Mouse (Mus musculus): ENCODE measurements around the gene Lmntd1. TPM values are rescaled to one million over a fixed set of nuclear protein-coding genes. Genes with fewer than 3 reads are reported as not detected.

Gene Lmntd1
- total RNA-seq, 2 experiments from 2014 or later, result 2.0 to 2.3 TPM

GRCm38 (mm10) chr6:145593991-145594390 is 20.1 kb downstream of the Lmntd1 start:
- Histone ChIP-seq H3K27ac (no peak overlapping the region), H3K4me3 (no peak overlapping the region)
- DNase-seq (ENCODE audit: low spot score in 2 of 2), result no peak
- no peak for TF ChIP-seq CTCF (conservative IDR thresholded peaks at IDR 0.05)

GRCm38 (mm10) chr6:145592531-145592998 is 21.6 kb downstream of the Lmntd1 start:
- no peak overlapping the region for H3K27ac ChIP-seq
- no peak for DNase-seq (ENCODE audit: low spot score in 2 of 2)
- no peak for TF ChIP-seq CTCF (conservative IDR thresholded peaks at IDR 0.05)
- no peak overlapping the region for H3K4me3 ChIP-seq

GRCm38 (mm10) chr6:145592036-145592435 is 22.1 kb downstream of the Lmntd1 start:
- H3K27ac ChIP-seq, result no peak overlapping the region
- TF ChIP-seq CTCF (conservative IDR thresholded peaks at IDR 0.05), result no peak
- H3K4me3 ChIP-seq, result no peak overlapping the region
- no peak for DNase-seq (ENCODE audit: low spot score in 2 of 2)

- H3K4me3 ChIP-seq, result no peak overlapping the region
- no peak for TF ChIP-seq CTCF (conservative IDR thresholded peaks at IDR 0.05)
- H3K27ac ChIP-seq, result no peak overlapping the region
- no peak for DNase-seq (ENCODE audit: low spot score in 2 of 2)
Observed at GRCm38 (mm10) chr6:145591578-145591977, 22.5 kb downstream of the Lmntd1 start.

GRCm38 (mm10) chr6:145590501-145591293 is 23.4 kb downstream of the Lmntd1 start:
- Histone ChIP-seq H3K4me3 (no peak overlapping the region), H3K27ac (no peak overlapping the region)
- TF ChIP-seq CTCF (conservative IDR thresholded peaks at IDR 0.05), result no peak
- DNase-seq (ENCODE audit: low spot score in 2 of 2), result no peak

GRCm38 (mm10) chr6:145585052-145585973 is 28.8 kb downstream of the Lmntd1 start:
- no peak for TF ChIP-seq CTCF (conservative IDR thresholded peaks at IDR 0.05)
- peak in 1 of 2 experiments; percentile 20 for DNase-seq (ENCODE audit: low spot score in 2 of 2)
- Histone ChIP-seq H3K27ac (peak overlapping the region; percentile 21), H3K4me3 (peak overlapping the region; percentile 20; the same call in 1 of the 2 replicates)

GRCm38 (mm10) chr6:145581366-145582170 is 32.6 kb downstream of the Lmntd1 start:
- Histone ChIP-seq H3K4me3 (no peak overlapping the region), H3K27ac (no peak overlapping the region)
- no peak for DNase-seq (ENCODE audit: low spot score in 2 of 2)
- TF ChIP-seq CTCF (conservative IDR thresholded peaks at IDR 0.05), result no peak

- no peak overlapping the region for H3K4me3 ChIP-seq
- H3K27ac ChIP-seq, result no peak overlapping the region
- DNase-seq (ENCODE audit: low spot score in 2 of 2), result no peak
- TF ChIP-seq CTCF (conservative IDR thresholded peaks at IDR 0.05), result no peak
Observed at GRCm38 (mm10) chr6:145579761-145580160, 34.4 kb downstream of the Lmntd1 start.

- no peak overlapping the region for H3K4me3 ChIP-seq
- H3K27ac ChIP-seq, result peak overlapping the region; percentile 64
- DNase-seq (ENCODE audit: low spot score in 2 of 2), result no peak
- TF ChIP-seq CTCF (conservative IDR thresholded peaks at IDR 0.05), result no peak
Observed at GRCm38 (mm10) chr6:145578457-145579185, 35.5 kb downstream of the Lmntd1 start.

GRCm38 (mm10) chr6:145576762-145577161 is 37.4 kb downstream of the Lmntd1 start:
- H3K4me3 ChIP-seq, result no peak overlapping the region
- TF ChIP-seq CTCF (conservative IDR thresholded peaks at IDR 0.05), result no peak
- no peak for DNase-seq (ENCODE audit: low spot score in 2 of 2)
- no peak overlapping the region for H3K27ac ChIP-seq

GRCm38 (mm10) chr6:145573250-145574013 is 40.7 kb downstream of the Lmntd1 start:
- TF ChIP-seq CTCF (conservative IDR thresholded peaks at IDR 0.05), result no peak
- Histone ChIP-seq H3K27ac (no peak overlapping the region), H3K4me3 (no peak overlapping the region)

More at GRCm38 (mm10) chr6:145573250-145574013, 40.7 kb downstream of the Lmntd1 start:
- DNase-seq (ENCODE audit: low spot score in 2 of 2), result no peak

Measured in layer of hippocampus, adult 2 months (tissue).